Mouse (Mus musculus): ENCODE results near the gene Pax5. TPM values are rescaled to one million over a fixed set of nuclear protein-coding genes. Genes with fewer than 3 reads are reported as not detected.

The Pax5 gene
- polyA plus RNA-seq, 1 experiment from 2014 or later: 0.99 TPM

- Histone ChIP-seq H3K9me3 (ENCODE audit: low read length) (no peaks in the 10 kb centered on the region), H3K9ac (replicated peaks) (no peak overlapping the region), H3K27ac (ENCODE audit: low read depth) (no peak overlapping the region), H3K4me1 (ENCODE audit: insufficient read depth) (no peaks in the 10 kb centered on the region), H3K36me3 (replicated peaks; ENCODE audit: insufficient read depth, low read length) (no peaks in the 10 kb centered on the region), H3K27me3 (ENCODE audit: insufficient read depth, low read length) (no peaks in the 10 kb centered on the region), H3K4me3 (ENCODE audit: low read depth, low read length) (no peak overlapping the region), H3K4me2 (ENCODE audit: low read depth, low read length) (no peak overlapping the region)
- TF ChIP-seq EP300 (IDR thresholded peaks at IDR 0.05; ENCODE audit: low read depth) (no peak), CTCF (IDR thresholded peaks at IDR 0.05; ENCODE audit: low read depth) (no peak)
- DNase-seq: no peak
- ATAC-seq: no peak
- WGBS (ENCODE audit: insufficient replicate concordance): 45% methylated on average over 6 of the region's 6 CpGs
Measured at GRCm38 (mm10) chr4:44685582-44685981, 24.7 kb downstream of the Pax5 start.

- Histone ChIP-seq H3K4me3 (ENCODE audit: low read depth, low read length) (no peak overlapping the region), H3K27me3 (ENCODE audit: insufficient read depth, low read length) (no peaks in the 10 kb centered on the region), H3K36me3 (replicated peaks; ENCODE audit: insufficient read depth, low read length) (no peaks in the 10 kb centered on the region), H3K4me2 (ENCODE audit: low read depth, low read length) (no peak overlapping the region), H3K9me3 (ENCODE audit: low read length) (no peaks in the 10 kb centered on the region), H3K27ac (ENCODE audit: low read depth) (no peak overlapping the region), H3K9ac (replicated peaks) (no peak overlapping the region), H3K4me1 (ENCODE audit: insufficient read depth) (no peaks in the 10 kb centered on the region)
- DNase-seq: no peak
- ATAC-seq: no peak
- TF ChIP-seq CTCF (IDR thresholded peaks at IDR 0.05; ENCODE audit: low read depth) (no peak), EP300 (IDR thresholded peaks at IDR 0.05; ENCODE audit: low read depth) (no peak)
- 50% methylated on average over 6 of the region's 6 CpGs for WGBS (ENCODE audit: insufficient replicate concordance)
Measured at GRCm38 (mm10) chr4:44680242-44680897, 29.9 kb downstream of the Pax5 start.

- Histone ChIP-seq H3K36me3 (replicated peaks; ENCODE audit: insufficient read depth, low read length) (no peaks in the 10 kb centered on the region), H3K9me3 (ENCODE audit: low read length) (no peaks in the 10 kb centered on the region), H3K27me3 (ENCODE audit: insufficient read depth, low read length) (no peaks in the 10 kb centered on the region), H3K4me3 (ENCODE audit: low read depth, low read length) (no peak overlapping the region), H3K4me2 (ENCODE audit: low read depth, low read length) (no peak overlapping the region), H3K27ac (ENCODE audit: low read depth) (no peak overlapping the region), H3K9ac (replicated peaks) (no peak overlapping the region), H3K4me1 (ENCODE audit: insufficient read depth) (no peaks in the 10 kb centered on the region)
- DNase-seq: no peak
- WGBS (ENCODE audit: insufficient replicate concordance): 54% methylated on average over 5 of the region's 5 CpGs
- no peak for ATAC-seq
- TF ChIP-seq EP300 (IDR thresholded peaks at IDR 0.05; ENCODE audit: low read depth): no peak
- TF ChIP-seq CTCF (IDR thresholded peaks at IDR 0.05; ENCODE audit: low read depth): no peak
Measured at GRCm38 (mm10) chr4:44678641-44679040, 31.6 kb downstream of the Pax5 start.

GRCm38 (mm10) chr4:44678026-44678425 is 32.3 kb downstream of the Pax5 start:
- Histone ChIP-seq H3K27me3 (ENCODE audit: insufficient read depth, low read length) (no peaks in the 10 kb centered on the region), H3K9ac (replicated peaks) (no peak overlapping the region), H3K4me3 (ENCODE audit: low read depth, low read length) (no peak overlapping the region), H3K4me2 (ENCODE audit: low read depth, low read length) (no peak overlapping the region), H3K27ac (ENCODE audit: low read depth) (no peak overlapping the region), H3K36me3 (replicated peaks; ENCODE audit: insufficient read depth, low read length) (no peaks in the 10 kb centered on the region), H3K4me1 (ENCODE audit: insufficient read depth) (no peaks in the 10 kb centered on the region), H3K9me3 (ENCODE audit: low read length) (no peaks in the 10 kb centered on the region)
- 60% methylated on average over 3 of the region's 3 CpGs for WGBS (ENCODE audit: insufficient replicate concordance)
- TF ChIP-seq EP300 (IDR thresholded peaks at IDR 0.05; ENCODE audit: low read depth) (no peak), CTCF (IDR thresholded peaks at IDR 0.05; ENCODE audit: low read depth) (no peak)
- DNase-seq (no peak), ATAC-seq (no peak)

GRCm38 (mm10) chr4:44674973-44675372 is 35.3 kb downstream of the Pax5 start:
- H3K27me3 ChIP-seq (ENCODE audit: insufficient read depth, low read length): no peaks in the 10 kb centered on the region; the same call in 1 of the 2 replicates
- H3K9ac ChIP-seq (replicated peaks): no peak overlapping the region
- no peaks in the 10 kb centered on the region for H3K4me1 ChIP-seq (ENCODE audit: insufficient read depth)
- no peak overlapping the region for H3K4me3 ChIP-seq (ENCODE audit: low read depth, low read length)
- no peak overlapping the region for H3K4me2 ChIP-seq (ENCODE audit: low read depth, low read length)
- no peak overlapping the region for H3K27ac ChIP-seq (ENCODE audit: low read depth)
- ATAC-seq: no peak
- no peaks in the 10 kb centered on the region for H3K36me3 ChIP-seq (replicated peaks; ENCODE audit: insufficient read depth, low read length)
- no peak for DNase-seq
- WGBS (ENCODE audit: insufficient replicate concordance): 64% methylated on average over 8 of the region's 8 CpGs
- TF ChIP-seq EP300 (IDR thresholded peaks at IDR 0.05; ENCODE audit: low read depth) (no peak), CTCF (IDR thresholded peaks at IDR 0.05; ENCODE audit: low read depth) (no peak)
- H3K9me3 ChIP-seq (ENCODE audit: low read length): no peaks in the 10 kb centered on the region

- Histone ChIP-seq H3K27ac (ENCODE audit: low read depth) (no peak overlapping the region), H3K4me1 (ENCODE audit: insufficient read depth) (no peaks in the 10 kb centered on the region), H3K9ac (replicated peaks) (no peak overlapping the region), H3K4me3 (ENCODE audit: low read depth, low read length) (no peak overlapping the region), H3K27me3 (ENCODE audit: insufficient read depth, low read length) (no peaks in the 10 kb centered on the region; the same call in 1 of the 2 replicates), H3K4me2 (ENCODE audit: low read depth, low read length) (no peak overlapping the region), H3K9me3 (ENCODE audit: low read length) (no peaks in the 10 kb centered on the region), H3K36me3 (replicated peaks; ENCODE audit: insufficient read depth, low read length) (no peaks in the 10 kb centered on the region)
- DNase-seq (no peak), ATAC-seq (no peak)
- 64% methylated on average over 9 of the region's 9 CpGs for WGBS (ENCODE audit: insufficient replicate concordance)
- TF ChIP-seq CTCF (IDR thresholded peaks at IDR 0.05; ENCODE audit: low read depth) (no peak), EP300 (IDR thresholded peaks at IDR 0.05; ENCODE audit: low read depth) (no peak)
Measured at GRCm38 (mm10) chr4:44673726-44674125, 36.6 kb downstream of the Pax5 start.

Measured in liver, postnatal 0 days (tissue).